Mouse (Mus musculus): ENCODE measurements around the gene Ppp1r8. TPM values are rescaled to one million over a fixed set of nuclear protein-coding genes. Genes with fewer than 3 reads are reported as not detected.

The Ppp1r8 gene
- 59.8 and 62.1 TPM in 2 replicates for polyA plus RNA-seq (2012; rRNA removed)

GRCm38 (mm10) chr4:132842970-132843704, at the start of gene Ppp1r8:
Gene Ppp1r8, minus strand, starts transcription at chr4:132843169.
- DNase-seq (ENCODE audit: extremely low spot score in 1 of 2, low spot score in 1 of 2): peak; percentile 85 to 92

DNA sequence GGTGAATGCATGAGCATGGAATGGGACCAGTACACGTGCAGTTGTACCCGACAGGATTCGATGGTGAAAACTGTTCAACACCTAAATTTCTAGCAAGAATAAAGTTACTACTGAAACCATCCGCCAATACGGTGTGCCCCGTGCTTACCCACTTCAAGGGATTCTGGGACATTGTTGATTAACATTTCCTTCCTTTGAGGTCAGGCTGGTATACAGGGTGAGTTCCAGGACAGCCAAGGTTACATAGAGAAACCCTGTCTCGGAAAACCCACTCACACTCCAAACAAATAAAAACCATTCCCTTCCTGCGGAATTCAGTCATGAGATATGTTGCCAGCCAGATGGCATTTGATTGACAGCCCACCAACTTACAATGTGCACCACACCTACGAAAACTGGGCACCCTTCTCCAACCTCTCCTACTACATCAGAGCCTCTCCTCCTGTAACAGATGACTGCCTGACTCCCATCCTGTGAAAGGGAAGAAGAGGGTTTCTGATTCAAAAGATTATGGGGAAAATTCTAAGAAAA, 41.9 kb upstream of the Ppp1r8 start:
- DNase-seq (ENCODE audit: extremely low spot score in 1 of 2, low spot score in 1 of 2): peak in 1 of 2 experiments; percentile 15

DNA sequence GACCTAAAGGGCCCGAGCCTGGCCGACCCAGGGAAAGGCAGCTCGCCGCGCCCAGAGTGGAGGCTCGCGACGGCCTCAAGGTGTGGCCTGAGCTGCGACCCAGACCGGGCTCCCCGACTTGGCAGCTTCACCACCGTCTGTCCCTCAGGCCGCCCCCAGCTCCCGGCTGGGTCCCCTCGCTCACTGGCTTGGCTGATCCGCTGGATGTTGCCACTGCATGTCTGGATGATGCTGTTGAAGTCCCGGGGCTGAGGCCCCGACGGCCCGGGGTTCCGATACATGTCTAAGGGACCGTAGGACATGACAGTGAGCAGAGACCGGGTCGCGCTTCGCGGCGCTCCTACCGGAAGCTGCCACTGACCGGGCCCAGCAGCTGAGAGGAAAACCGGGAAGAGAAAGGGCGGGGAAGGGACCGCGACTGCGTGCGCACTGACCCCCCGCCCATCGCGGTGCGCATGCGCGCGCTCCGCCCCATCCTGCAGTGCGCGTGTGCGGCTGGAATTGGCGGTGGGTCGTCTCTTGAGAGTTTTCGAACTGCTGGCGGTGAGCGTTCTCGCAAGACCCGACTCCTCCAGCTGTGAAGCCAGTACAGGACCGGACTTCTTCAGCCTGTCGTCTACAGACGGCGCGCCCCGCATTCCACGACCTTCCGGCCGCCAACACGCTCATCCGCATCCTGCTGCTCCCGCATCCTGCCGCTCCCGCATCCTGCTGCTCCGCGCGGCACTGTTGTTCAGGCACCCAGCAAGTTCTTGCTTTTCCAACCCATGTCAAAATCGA, 41.3 kb upstream of the Ppp1r8 start, which contains the start of gene Stx12:
Gene Stx12 (minus strand): TSS at position 446 of the 780 bp plus-strand sequence.
- DNase-seq (ENCODE audit: extremely low spot score in 1 of 2, low spot score in 1 of 2): peak; percentile 65 to 91

DNA sequence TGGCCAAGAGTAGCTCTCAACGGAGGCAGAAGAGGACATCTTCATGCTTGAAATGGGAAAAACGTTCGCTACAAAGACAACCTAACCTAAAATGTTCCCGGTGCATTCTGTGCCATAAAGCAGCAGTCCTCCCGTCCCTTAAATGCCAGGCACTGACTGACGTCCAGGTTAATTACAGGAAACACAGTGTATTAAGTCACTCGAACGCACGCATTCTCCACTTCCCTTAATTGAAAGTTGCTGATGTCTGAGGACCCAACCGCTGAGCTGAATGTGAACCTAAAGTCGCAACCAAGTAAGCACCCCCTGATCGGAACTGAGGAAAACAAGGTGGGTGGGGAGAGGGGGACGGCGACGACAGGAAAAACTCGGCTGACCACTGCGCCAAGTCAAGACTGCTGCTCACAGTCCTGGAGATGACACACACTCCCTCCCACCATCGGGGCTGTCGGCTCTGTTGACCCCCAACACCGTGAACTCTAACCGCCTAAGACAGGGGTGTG, 40.6 kb upstream of the Ppp1r8 start:
- DNase-seq (ENCODE audit: extremely low spot score in 1 of 2, low spot score in 1 of 2): no peak

DNA sequence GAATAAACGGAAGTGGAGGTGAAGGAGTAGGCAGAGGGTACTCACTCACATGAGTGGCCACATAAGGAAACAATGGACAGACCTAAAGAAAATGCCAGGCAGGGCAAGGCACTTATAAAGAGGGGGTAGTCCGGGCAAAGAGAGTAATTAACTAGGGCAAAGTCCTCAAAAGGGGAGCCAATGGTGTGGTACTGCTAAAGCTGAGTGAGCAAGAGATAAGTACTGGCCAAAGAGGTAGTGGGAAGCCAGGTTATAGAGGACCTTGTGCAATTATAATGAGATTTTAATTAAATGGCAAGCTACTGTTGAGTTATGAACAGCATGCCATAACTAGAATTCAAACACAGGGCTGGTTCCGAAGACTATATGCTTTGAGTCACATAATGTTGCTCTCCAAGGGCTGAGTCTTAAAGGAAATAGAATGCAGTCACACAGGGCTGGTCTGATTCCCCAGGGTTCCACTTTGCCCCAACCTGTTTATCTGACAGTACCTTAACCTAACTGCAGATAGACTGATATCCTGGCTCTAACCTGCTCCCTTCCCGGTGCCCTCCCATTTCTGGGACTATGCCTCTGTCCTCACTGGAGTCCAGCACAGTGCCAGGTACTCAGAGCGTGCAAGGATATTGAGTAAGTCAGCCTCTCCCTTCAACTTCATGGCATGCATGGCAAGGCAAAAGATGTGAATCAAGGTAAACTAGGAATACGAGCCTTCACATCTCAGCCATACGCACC, 31.6 kb upstream of the Ppp1r8 start:
- DNase-seq (ENCODE audit: extremely low spot score in 1 of 2, low spot score in 1 of 2): no peak

GRCm38 (mm10) chr4:132873481-132874362, 30.8 kb upstream of the Ppp1r8 start:
- DNase-seq (ENCODE audit: extremely low spot score in 1 of 2, low spot score in 1 of 2): no peak

DNA sequence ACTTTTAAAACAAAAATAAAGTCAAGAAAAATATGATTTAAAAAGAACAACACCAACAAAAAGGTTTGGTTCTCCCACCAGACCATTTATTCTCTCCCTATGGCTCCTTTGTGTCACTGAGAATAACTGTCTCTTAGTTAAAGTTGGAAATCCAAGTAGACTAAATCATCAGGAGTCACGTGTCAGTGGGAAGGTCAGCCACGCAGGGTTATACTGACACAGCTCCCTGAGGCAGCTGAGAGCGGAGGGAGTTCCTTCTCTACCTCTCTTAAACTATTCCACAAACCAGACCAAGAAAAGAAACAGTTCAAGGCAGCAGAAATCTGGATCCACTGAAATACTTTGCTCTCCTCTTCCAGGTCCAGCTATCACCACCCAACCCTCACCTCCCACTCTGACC, 28.1 kb upstream of the Ppp1r8 start:
- no peak for DNase-seq (ENCODE audit: extremely low spot score in 1 of 2, low spot score in 1 of 2)

DNA sequence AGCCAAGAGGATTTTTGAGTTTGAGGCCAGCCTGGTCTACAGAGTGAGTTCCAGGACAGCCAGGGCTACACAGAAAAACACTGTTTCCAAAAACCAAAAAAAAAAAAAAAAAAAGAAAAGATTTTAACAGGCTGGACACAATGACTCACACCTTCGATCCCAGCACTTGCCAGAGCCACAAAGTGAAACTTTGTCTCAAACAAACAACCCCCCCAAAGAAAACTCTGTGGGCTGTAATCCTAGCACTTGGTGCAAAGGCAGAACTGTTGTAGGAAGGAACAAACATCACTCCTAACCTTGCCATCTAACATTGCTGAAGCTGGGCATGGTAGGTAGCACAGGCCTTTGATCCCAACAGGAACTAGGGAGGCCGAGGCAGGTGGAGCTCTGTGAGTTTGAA, 21.9 kb upstream of the Ppp1r8 start:
- DNase-seq (ENCODE audit: extremely low spot score in 1 of 2, low spot score in 1 of 2): no peak

DNA sequence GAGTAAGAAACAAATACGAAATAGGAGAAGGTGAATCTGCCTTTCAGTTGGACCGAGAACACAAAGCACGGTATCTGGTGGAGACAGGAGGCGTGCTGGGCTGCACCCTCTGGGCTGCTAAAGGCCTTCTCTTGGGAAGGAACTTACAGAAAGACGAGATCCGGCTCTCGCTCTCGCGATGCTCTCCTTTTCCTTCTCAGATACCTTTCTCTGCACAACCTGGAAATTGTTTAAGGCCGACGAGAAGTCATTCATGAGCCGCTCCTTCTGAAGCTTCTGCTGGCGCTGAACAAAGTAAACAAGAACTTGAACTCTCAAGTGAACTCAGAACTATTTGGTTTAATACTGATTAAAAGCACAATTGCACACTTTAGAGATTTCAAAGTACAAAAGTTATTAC, 20.0 kb upstream of the Ppp1r8 start:
- DNase-seq (ENCODE audit: extremely low spot score in 1 of 2, low spot score in 1 of 2): no peak

GRCm38 (mm10) chr4:132860880-132861279, 17.9 kb upstream of the Ppp1r8 start:
- no peak for DNase-seq (ENCODE audit: extremely low spot score in 1 of 2, low spot score in 1 of 2)

DNA sequence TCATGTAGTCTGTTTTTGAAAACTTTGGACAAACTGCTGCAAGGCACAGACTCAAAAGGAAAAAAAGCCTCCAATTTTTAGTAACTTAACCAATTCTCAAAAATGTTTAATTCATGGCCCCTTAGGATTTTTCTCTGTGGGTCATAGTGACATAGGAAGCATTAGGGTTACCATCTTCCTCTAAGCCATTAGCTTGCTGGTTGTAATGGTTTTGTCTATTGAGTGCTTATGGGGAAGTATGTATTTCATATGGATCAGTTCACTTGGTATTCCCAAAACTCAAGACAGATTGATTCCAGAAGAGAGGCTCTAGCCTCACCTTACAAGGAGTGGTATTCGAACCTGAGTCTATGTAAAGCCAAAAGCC, 719 bp upstream of the Ppp1r8 start:
- DNase-seq (ENCODE audit: extremely low spot score in 1 of 2, low spot score in 1 of 2): no peak

- DNase-seq (ENCODE audit: extremely low spot score in 1 of 2, low spot score in 1 of 2): peak in 1 of 2 experiments; percentile 20
Measured at GRCm38 (mm10) chr4:132842281-132842906, 575 bp downstream of the Ppp1r8 start.

DNA sequence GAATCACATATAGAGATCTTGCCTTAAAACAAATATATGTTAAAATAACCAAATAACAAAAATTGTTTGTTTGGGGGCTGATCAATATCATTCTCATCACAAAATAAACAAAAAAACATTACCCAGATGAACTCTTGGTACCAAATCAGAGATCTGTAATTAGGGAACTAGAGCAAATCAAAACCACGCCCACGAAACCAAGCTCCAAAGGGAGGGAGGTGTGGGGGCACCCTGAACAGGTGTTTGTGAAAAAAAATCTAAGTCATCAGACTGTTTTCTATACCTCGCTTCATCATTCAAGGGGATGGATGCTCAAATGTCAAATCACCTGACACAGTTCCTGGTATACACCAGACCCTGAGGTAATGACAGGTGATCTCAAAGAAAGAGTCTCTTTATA, 1.5 kb downstream of the Ppp1r8 start:
- no peak for DNase-seq (ENCODE audit: extremely low spot score in 1 of 2, low spot score in 1 of 2)

DNA sequence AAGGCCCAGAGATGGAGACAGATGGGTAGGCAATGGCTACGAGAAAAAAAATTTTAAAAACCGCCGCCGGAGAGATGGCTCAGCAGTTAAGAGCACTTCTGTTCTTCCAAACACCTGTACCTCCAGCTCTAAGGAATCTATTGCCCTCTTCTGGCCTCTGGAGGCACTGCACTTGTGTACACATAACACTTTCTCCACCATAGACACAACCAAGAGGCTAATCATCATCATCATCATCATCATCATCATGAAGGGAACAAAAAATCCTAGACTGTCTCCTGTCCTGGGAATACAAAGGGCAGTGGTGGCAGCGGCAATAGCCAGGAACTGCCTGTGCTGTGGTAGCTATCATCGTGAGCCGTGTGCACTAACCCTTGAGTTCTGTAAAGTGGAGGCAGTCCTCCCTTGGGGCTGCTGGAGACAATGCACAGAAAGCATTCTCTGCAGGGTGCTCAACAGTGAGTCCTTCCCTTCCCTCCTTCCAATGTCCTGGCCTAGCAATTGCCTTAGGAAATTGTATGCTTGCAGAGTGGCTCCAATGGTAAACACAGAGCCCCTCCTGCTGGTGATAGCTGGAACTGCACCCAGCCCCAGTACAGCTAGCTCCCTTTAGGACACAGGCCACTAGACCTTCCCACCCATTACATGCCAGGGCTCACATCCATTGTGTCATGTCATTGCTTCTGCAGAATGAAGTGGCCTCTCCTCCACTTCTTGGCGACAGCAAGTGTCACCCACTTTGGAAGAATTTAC, 19.2 kb downstream of the Ppp1r8 start:
- DNase-seq (ENCODE audit: extremely low spot score in 1 of 2, low spot score in 1 of 2): peak; percentile 38 to 81

- DNase-seq (ENCODE audit: extremely low spot score in 1 of 2, low spot score in 1 of 2): no peak
Measured at GRCm38 (mm10) chr4:132818442-132818841, 24.5 kb downstream of the Ppp1r8 start.

GRCm38 (mm10) chr4:132816855-132817254, 26.1 kb downstream of the Ppp1r8 start:
- no peak for DNase-seq (ENCODE audit: extremely low spot score in 1 of 2, low spot score in 1 of 2)

- no peak for DNase-seq (ENCODE audit: extremely low spot score in 1 of 2, low spot score in 1 of 2)
Measured at GRCm38 (mm10) chr4:132816404-132816803, 26.6 kb downstream of the Ppp1r8 start.

DNA sequence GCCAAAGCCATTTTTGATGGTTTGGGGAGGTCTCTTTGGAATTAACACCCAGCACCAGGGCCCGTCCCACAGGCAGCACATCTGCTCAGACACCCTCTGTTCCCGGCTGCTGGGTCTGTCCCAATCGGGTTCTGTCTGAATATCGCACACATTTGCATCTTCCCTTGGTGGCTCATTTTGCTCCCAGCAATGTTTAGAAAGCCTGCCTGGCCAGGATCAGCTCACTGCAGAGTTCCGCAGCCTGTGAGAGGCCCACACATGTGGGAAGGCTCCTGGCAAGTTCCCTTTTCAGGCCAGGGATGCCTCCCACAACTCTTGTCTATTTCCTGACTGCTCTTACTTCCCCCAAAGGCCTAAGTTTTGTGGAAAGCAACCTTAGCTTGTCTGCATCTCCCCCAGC, 33.3 kb downstream of the Ppp1r8 start:
- DNase-seq (ENCODE audit: extremely low spot score in 1 of 2, low spot score in 1 of 2): peak; percentile 67 to 79
